Mouse (Mus musculus) MEL (cell line): ENCODE results near the gene Tmem242. TPM values are rescaled to one million over a fixed set of nuclear protein-coding genes. Genes with fewer than 3 reads are reported as not detected.

ENCODE experiments used
- DNase-seq: peaks from one replicate; pipeline ENCODE4 v3.0.0; 2011; ENCODE audit warnings: low read depth, low spot score
- H3K27ac ChIP-seq: 2 replicates; pipeline ENCODE4 v1.5.1; 2012; ENCODE audit warnings: low read depth, mild to moderate bottlenecking, control low read depth, low read length, moderate library complexity; ENCODE audit not compliant: control insufficient read depth
- H3K27me3 ChIP-seq, 2 experiments: fragments of 150-350 bp in 1 of 2; sonication (generic) in 1 of 2; 2 replicates each; pipeline ENCODE4 v1.6.1; 2012; ENCODE audit warnings: low read length in 2 of 2, mild to moderate bottlenecking in 2 of 2, improper control_type of control experiment in 1 of 2, moderate library complexity in 1 of 2; ENCODE audit not compliant: insufficient read depth in 2 of 2, control insufficient read depth in 1 of 2
- H3K36me3 ChIP-seq, 2 experiments: 2 replicates each; pipeline ENCODE4 v1.6.1; 2012 to 2014; ENCODE audit warnings: low read length in 2 of 2, improper control_type of control experiment in 1 of 2, inconsistent platforms in 1 of 2, mild to moderate bottlenecking in 1 of 2; ENCODE audit not compliant: insufficient read depth in 2 of 2, control insufficient read depth in 1 of 2
- H3K4me1 ChIP-seq, 2 experiments: fragments of 150-350 bp in 1 of 2; sonication (generic) in 1 of 2; 2 replicates each; pipeline ENCODE4 v1.6.1; 2012; ENCODE audit warnings: low read length in 2 of 2, improper control_type of control experiment in 1 of 2, mild to moderate bottlenecking in 1 of 2; ENCODE audit not compliant: insufficient read depth in 2 of 2, control insufficient read depth in 1 of 2
- H3K4me3 ChIP-seq, 2 experiments: fragments of 150-350 bp in 1 of 2; sonication (generic) in 1 of 2; 2 replicates each; pipeline ENCODE4 v1.5.1; 2012; ENCODE audit warnings: low read depth in 2 of 2, low read length in 2 of 2, mild to moderate bottlenecking in 2 of 2, moderate library complexity in 2 of 2, control low read depth in 1 of 2, improper control_type of control experiment in 1 of 2; ENCODE audit not compliant: control insufficient read depth in 1 of 2, insufficient read depth in 1 of 2
- H3K79me2 ChIP-seq: 2 replicates; pipeline ENCODE4 v1.6.1; 2012; ENCODE audit warnings: mild to moderate bottlenecking, low read length, moderate library complexity; ENCODE audit not compliant: control insufficient read depth, poor library complexity, insufficient read depth
- H3K9ac ChIP-seq: 2 replicates; pipeline ENCODE4 v1.6.1; 2012; ENCODE audit warnings: low read depth, mild to moderate bottlenecking, control low read depth, low read length, moderate library complexity; ENCODE audit not compliant: control insufficient read depth, poor library complexity, severe bottlenecking
- H3K9me3 ChIP-seq: fragments of 150-350 bp; sonication (generic); replicated peaks from 2 replicates; pipeline ENCODE4 v1.6.1; 2012; ENCODE audit warnings: mild to moderate bottlenecking, low read length, improper control_type of control experiment, moderate library complexity; ENCODE audit not compliant: insufficient read depth
- CHD2 ChIP-seq: IDR thresholded peaks from 2 replicates; pipeline ENCODE4 v1.6.1; 2011; ENCODE audit warnings: low read length, improper control_type of control experiment
- CTCF ChIP-seq, 3 experiments: IDR thresholded peaks in 2 of 3; conservative IDR thresholded peaks in 1 of 3; 2 replicates each; pipeline ENCODE4 v1.5.1; 2011 to 2012; ENCODE audit warnings: low read length in 3 of 3, low read depth in 2 of 3, mild to moderate bottlenecking in 2 of 3, improper control_type of control experiment in 1 of 3, inconsistent platforms in 1 of 3, mixed read lengths in 1 of 3, moderate library complexity in 1 of 3; ENCODE audit not compliant: control insufficient read depth in 1 of 3, insufficient read depth in 1 of 3, poor library complexity in 1 of 3, severe bottlenecking in 1 of 3
- ELF1 ChIP-seq: IDR thresholded peaks from 2 replicates; pipeline ENCODE4 v1.6.1; 2014; ENCODE audit warnings: low read depth, mild to moderate bottlenecking, inconsistent platforms, low read length, improper control_type of control experiment, moderate library complexity
- GATA1 ChIP-seq: IDR thresholded peaks from 2 replicates; pipeline ENCODE4 v1.6.1; 2011; ENCODE audit warnings: low read depth, low read length, improper control_type of control experiment
- JUND ChIP-seq: IDR thresholded peaks from 2 replicates; pipeline ENCODE4 v1.6.1; 2011; ENCODE audit warnings: low read depth, mild to moderate bottlenecking, improper control_type of control experiment, low read length
- KAT2A ChIP-seq: conservative IDR thresholded peaks from 2 replicates; pipeline ENCODE4 v1.6.1; 2012; ENCODE audit warnings: low read depth, low read length, improper control_type of control experiment, inconsistent platforms
- MAFK ChIP-seq: IDR thresholded peaks from 2 replicates; pipeline ENCODE4 v1.6.1; 2011; ENCODE audit warnings: low read depth, mild to moderate bottlenecking, low read length, improper control_type of control experiment, borderline replicate concordance
- MYB ChIP-seq: IDR thresholded peaks from 2 replicates; pipeline ENCODE4 v1.6.1; 2011; ENCODE audit warnings: mild to moderate bottlenecking, low read depth, low read length, improper control_type of control experiment
- MYC ChIP-seq: IDR thresholded peaks from 2 replicates; pipeline ENCODE4 v1.6.1; 2011; ENCODE audit warnings: low read depth, mild to moderate bottlenecking, low read length, improper control_type of control experiment, moderate library complexity
- NRF1 ChIP-seq: IDR thresholded peaks from 2 replicates; pipeline ENCODE4 v1.6.1; 2014; ENCODE audit warnings: low read depth, mild to moderate bottlenecking, inconsistent platforms, low read length, improper control_type of control experiment, moderate library complexity; ENCODE audit not compliant: poor library complexity, insufficient read depth, severe bottlenecking
- POLR2A ChIP-seq, 2 experiments: IDR thresholded peaks; 2 replicates each; pipeline ENCODE4 v1.6.1; 2011 to 2012; ENCODE audit warnings: low read length in 2 of 2, mild to moderate bottlenecking in 2 of 2, control low read depth in 1 of 2, improper control_type of control experiment in 1 of 2, low read depth in 1 of 2, moderate library complexity in 1 of 2; ENCODE audit not compliant: control insufficient read depth in 1 of 2, insufficient read depth in 1 of 2, poor library complexity in 1 of 2
- RAD21 ChIP-seq: IDR thresholded peaks from 2 replicates; pipeline ENCODE4 v1.6.1; 2011; ENCODE audit warnings: mild to moderate bottlenecking, low read depth, low read length, improper control_type of control experiment
- SIN3A ChIP-seq: IDR thresholded peaks from 2 replicates; pipeline ENCODE4 v1.6.1; 2012; ENCODE audit warnings: low read length, improper control_type of control experiment, inconsistent platforms
- SMC3 ChIP-seq: IDR thresholded peaks from 2 replicates; pipeline ENCODE4 v1.6.1; 2011; ENCODE audit warnings: low read depth, low read length, improper control_type of control experiment
- TAL1 ChIP-seq: IDR thresholded peaks from 2 replicates; pipeline ENCODE4 v1.6.1; 2012; ENCODE audit warnings: mild to moderate bottlenecking, inconsistent platforms, low read length, moderate library complexity, mixed read lengths
- TBP ChIP-seq: IDR thresholded peaks from 2 replicates; pipeline ENCODE4 v1.8.0; 2011; ENCODE audit warnings: low read depth, low read length, improper control_type of control experiment
- TCF12 ChIP-seq: IDR thresholded peaks from 2 replicates; pipeline ENCODE4 v1.6.1; 2014; ENCODE audit warnings: low read depth, mild to moderate bottlenecking, inconsistent platforms, low read length, improper control_type of control experiment, moderate library complexity
- ZC3H11A ChIP-seq: IDR thresholded peaks from 2 replicates; pipeline ENCODE4 v1.6.1; 2012; ENCODE audit warnings: low read depth, mild to moderate bottlenecking, inconsistent platforms, low read length, improper control_type of control experiment
- ZKSCAN1 ChIP-seq: IDR thresholded peaks from 2 replicates; pipeline ENCODE4 v1.6.1; 2012; ENCODE audit warnings: low read depth, mild to moderate bottlenecking, inconsistent platforms, low read length, improper control_type of control experiment, moderate library complexity
- ZMIZ1 ChIP-seq: IDR thresholded peaks from 2 replicates; pipeline ENCODE4 v1.6.1; 2012; ENCODE audit warnings: low read depth, mild to moderate bottlenecking, inconsistent platforms, low read length, improper control_type of control experiment, moderate library complexity
- ZNF384 ChIP-seq: IDR thresholded peaks from 2 replicates; pipeline ENCODE4 v1.6.1; 2012; ENCODE audit warnings: low read depth, mild to moderate bottlenecking, inconsistent platforms, low read length, improper control_type of control experiment
- polyA plus RNA-seq, 2 experiments: library from polyadenylated mRNA; stranded (reverse) in 1 of 2; unstranded in 1 of 2; fragments of >175 nt in 1 of 2; fragments of >200 nt in 1 of 2; gene quantifications; 2 replicates each; pipeline versions ENCODE4 v1.2.1 to v1.2.4; 2012; ENCODE audit warnings: low replicate concordance in 2 of 2, low read depth in 1 of 2; ENCODE audit not compliant: insufficient read length in 2 of 2, insufficient read depth in 1 of 2, missing spikeins in 1 of 2
- total RNA-seq: library from RNA; depleted of rRNA; stranded (reverse); fragments of 300-350 nt; gene quantifications from 2 replicates; pipeline ENCODE4 v1.2.3, GENCODE M21; 2012

The Tmem242 gene
- total and polyA plus RNA-seq, 3 experiments, result 27.0 to 49.2 TPM; not detected in 1

DNA sequence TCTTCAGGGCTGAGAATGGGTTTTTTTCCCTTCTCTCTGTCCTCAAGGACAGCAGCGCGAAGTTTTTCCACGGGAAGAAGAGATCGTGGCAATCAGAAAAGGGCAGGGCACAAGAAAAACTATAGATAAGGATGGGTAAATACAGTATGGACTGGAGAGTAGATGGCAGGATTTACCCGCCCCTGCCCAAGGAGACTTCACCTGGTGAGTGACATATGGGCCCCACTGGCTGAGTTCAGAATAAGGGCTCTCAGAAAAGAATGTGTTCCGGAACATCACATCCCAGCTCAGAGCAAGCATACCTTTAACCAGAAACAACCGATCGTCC is 264 bp downstream of the Tmem242 start:
- no peaks in the 10 kb centered on the region for H3K27me3 ChIP-seq
- H3K27ac ChIP-seq, result peak overlapping the region; percentile 81
- peak overlapping the region; percentile 74 to 98 for H3K4me3 ChIP-seq
- peaks cover 0 to 11% of the 10 kb centered on the region in 2 experiments; a peak in 2 of 4 replicates for H3K36me3 ChIP-seq
- H3K9me3 ChIP-seq, result no peaks in the 10 kb centered on the region
- H3K9ac ChIP-seq, result peak overlapping the region; percentile 95
- no peak for DNase-seq
- peaks cover 11% of the 10 kb centered on the region for H3K79me2 ChIP-seq
- peaks cover 0 to 3% of the 10 kb centered on the region in 2 experiments; a peak in 1 of 4 replicates for H3K4me1 ChIP-seq
- TF ChIP-seq MYC (no peak), GATA1 (no peak), POLR2A (IDR thresholded peaks at IDR 0.05; ENCODE audit: control insufficient read depth in 1 of 2, insufficient read depth in 1 of 2, low read depth in 1 of 2, low read length in 2 of 2, poor library complexity in 1 of 2) (peak in 1 of 2 experiments; percentile 72; a peak in 1 of 4 replicates), JUND (no peak), CHD2 (no peak), KAT2A (no peak)

- H3K36me3 ChIP-seq, result peaks cover 1 to 8% of the 10 kb centered on the region in 2 experiments; a peak in 3 of 4 replicates
- H3K9ac ChIP-seq, result no peak overlapping the region
Observed at GRCm38 (mm10) chr17:5429772-5430133, 10.3 kb downstream of the Tmem242 start.

DNA sequence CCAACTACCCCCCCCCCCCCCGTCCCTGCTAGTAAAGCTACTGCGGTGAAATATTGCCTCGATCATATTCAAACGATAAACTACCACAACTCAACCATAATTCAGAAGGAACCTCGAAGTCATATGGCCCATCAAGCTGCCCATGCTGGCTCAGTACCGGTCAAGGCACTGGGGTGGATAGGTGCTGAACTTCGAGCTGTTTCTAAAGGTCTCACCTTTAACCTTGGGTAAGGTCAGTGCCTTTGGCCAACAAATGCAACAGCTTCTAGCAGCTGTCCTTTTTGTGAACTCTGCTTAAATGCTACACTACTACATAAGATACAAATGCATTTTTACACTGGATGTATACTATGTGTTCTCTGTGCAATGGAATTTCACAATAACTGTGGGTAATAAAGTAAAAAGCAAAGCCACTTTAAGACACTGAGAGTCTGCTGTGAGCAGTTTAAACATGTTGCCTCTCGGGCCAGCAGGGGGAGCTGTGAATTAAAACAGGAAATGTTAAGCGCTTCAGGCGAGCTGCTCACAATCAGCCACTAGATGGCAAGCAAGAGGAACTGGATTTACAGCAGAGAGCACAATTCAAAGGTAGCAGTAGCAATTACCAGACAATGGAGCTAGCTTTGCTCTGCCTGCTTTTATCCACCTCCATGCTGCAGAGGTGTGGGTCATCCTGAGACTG is 10.8 kb downstream of the Tmem242 start:
- TF ChIP-seq MYB (no peak), ELF1 (peak; percentile 81), SMC3 (peak; percentile 99), SIN3A (peak; percentile 69), ZNF384 (peak; percentile 82), TBP (0 out of 2 replicates have a peak, but pooled peaks have one; percentile 38), ZC3H11A (peak; percentile 97), CTCF (IDR thresholded peaks at IDR 0.05 in 2 of 3, conservative IDR thresholded peaks at IDR 0.05 in 1 of 3; ENCODE audit: control insufficient read depth in 1 of 3, insufficient read depth in 1 of 3, low read depth in 2 of 3, low read length in 3 of 3, poor library complexity in 1 of 3, severe bottlenecking in 1 of 3) (peak in 2 of 3 experiments; percentile 98 to 99; a peak in 5 of 6 replicates), RAD21 (peak; percentile 95), TAL1 (no peak), MAFK (no peak), TCF12 (no peak)
- Histone ChIP-seq H3K27ac (no peak overlapping the region), H3K9ac (no peak overlapping the region), H3K27me3 (no peaks in the 10 kb centered on the region), H3K79me2 (peaks cover 1% of the 10 kb centered on the region; the same call in 1 of the 2 replicates), H3K9me3 (no peaks in the 10 kb centered on the region), H3K36me3 (peaks cover 1 to 8% of the 10 kb centered on the region in 2 experiments; a peak in 3 of 4 replicates), H3K4me3 (no peak overlapping the region), H3K4me1 (peaks cover 0 to 5% of the 10 kb centered on the region in 2 experiments; a peak in 2 of 4 replicates)
- DNase-seq, result peak; percentile 95

More at GRCm38 (mm10) chr17:5429772-5430133, 10.3 kb downstream of the Tmem242 start:
- Histone ChIP-seq H3K9me3 (no peaks in the 10 kb centered on the region), H3K4me1 (peaks cover 0 to 5% of the 10 kb centered on the region in 2 experiments; a peak in 2 of 4 replicates), H3K27me3 (no peaks in the 10 kb centered on the region), H3K4me3 (no peak overlapping the region), H3K27ac (no peak overlapping the region), H3K79me2 (peaks cover 1% of the 10 kb centered on the region; the same call in 1 of the 2 replicates)
- DNase-seq, result no peak
- no peak for TF ChIP-seq SMC3
- TF ChIP-seq NRF1, result no peak
- TF ChIP-seq MAFK, result no peak
- TF ChIP-seq ZMIZ1, result no peak
- 0 out of 6 replicates have a peak, but pooled peaks of 1 of the 3 experiments have one; percentile 3 for TF ChIP-seq CTCF (IDR thresholded peaks at IDR 0.05 in 2 of 3, conservative IDR thresholded peaks at IDR 0.05 in 1 of 3; ENCODE audit: control insufficient read depth in 1 of 3, insufficient read depth in 1 of 3, low read depth in 2 of 3, low read length in 3 of 3, poor library complexity in 1 of 3, severe bottlenecking in 1 of 3)
- no peak for TF ChIP-seq ZKSCAN1
- no peak for TF ChIP-seq TBP
- no peak for TF ChIP-seq ZNF384
